Mouse (Mus musculus) limb, embryonic 14.5 days (tissue): ENCODE results near the gene Gm11042. TPM values are rescaled to one million over a fixed set of nuclear protein-coding genes. Genes with fewer than 3 reads are reported as not detected.

Experiments used
- ATAC-seq: fragments of 200-750 bp; cut with Nextera tagmentation; 2 replicates; pipeline ENCODE4 v1.8.0; 2017; ENCODE audit warnings: low read depth, moderate number of reproducible peaks, moderate TSS enrichment; ENCODE audit not compliant: low FRiP score
- DNase-seq: peaks from one replicate; pipeline ENCODE4 v3.0.0-alpha.2; 2015; ENCODE audit warnings: low spot score
- H3K27ac ChIP-seq: fragments of 300-500 bp; sonication (generic); replicated peaks from 2 replicates; pipeline ENCODE4 v1.5.1; 2014; ENCODE audit warnings: low read depth, mild to moderate bottlenecking, low read length, moderate library complexity, mixed read lengths
- H3K27me3 ChIP-seq: fragments of 300-500 bp; sonication (generic); 2 replicates; pipeline ENCODE4 v1.6.1; 2014; ENCODE audit warnings: low read length, mixed read lengths; ENCODE audit not compliant: control insufficient read depth, insufficient read depth
- H3K36me3 ChIP-seq: fragments of 300-500 bp; sonication (generic); 2 replicates; pipeline ENCODE4 v1.6.1; 2014; ENCODE audit warnings: mild to moderate bottlenecking, low read length, moderate library complexity, mixed read lengths; ENCODE audit not compliant: control insufficient read depth, insufficient read depth
- H3K4me1 ChIP-seq: fragments of 300-500 bp; sonication (generic); 2 replicates; pipeline ENCODE4 v1.6.1; 2014; ENCODE audit warnings: antibody characterized with exemption, low read length, mixed read lengths; ENCODE audit not compliant: control insufficient read depth, insufficient read depth
- H3K4me2 ChIP-seq: fragments of 300-500 bp; sonication (generic); replicated peaks from 2 replicates; pipeline ENCODE4 v1.6.1; 2014; ENCODE audit warnings: low read depth, mild to moderate bottlenecking, low read length, moderate library complexity; ENCODE audit not compliant: severe bottlenecking
- H3K4me3 ChIP-seq: fragments of 300-500 bp; sonication (generic); replicated peaks from 2 replicates; pipeline ENCODE4 v1.5.1; 2014; ENCODE audit warnings: low read length
- H3K9ac ChIP-seq: fragments of 300-500 bp; sonication (generic); 2 replicates; pipeline ENCODE4 v1.6.1; 2014; ENCODE audit warnings: mild to moderate bottlenecking, low read depth, low read length, moderate library complexity; ENCODE audit not compliant: severe bottlenecking
- H3K9me3 ChIP-seq: fragments of 300-500 bp; sonication (generic); 2 replicates; pipeline ENCODE4 v1.6.1; 2016; ENCODE audit warnings: low read length; ENCODE audit not compliant: control insufficient read depth
- POLR2A ChIP-seq: fragments of 200-500 bp; IDR thresholded peaks from 2 replicates; pipeline ENCODE4 v1.8.0; 2012; ENCODE audit warnings: inconsistent platforms, mild to moderate bottlenecking, moderate library complexity, borderline replicate concordance; ENCODE audit not compliant: insufficient read depth, insufficient read length; ENCODE audit errors: extremely low read depth
- WGBS: fragments of 180-500 bp; shearing (Covaris S2); extraction: QIAGEN DNeasy Blood & Tissue Kit; methylation state at CpG from one replicate; pipeline ENCODE4 v1.1.7; 2014; 5-methylcytosine and 5-hydroxymethylcytosine counted together
- polyA plus RNA-seq, 2 experiments: library from polyadenylated mRNA; depleted of rRNA in 1 of 2; stranded (reverse) in 1 of 2; unstranded in 1 of 2; fragments of >200 nt; fragmentation: Nextera tagmentation in 1 of 2; extraction: Ambion mirVana in 1 of 2; gene quantifications; 2 replicates each; pipeline versions ENCODE4 v1.2.1 to v1.2.3; 2012 to 2014

Gm11042 gene
- polyA plus RNA-seq, 2 experiments, result not detected

DNA sequence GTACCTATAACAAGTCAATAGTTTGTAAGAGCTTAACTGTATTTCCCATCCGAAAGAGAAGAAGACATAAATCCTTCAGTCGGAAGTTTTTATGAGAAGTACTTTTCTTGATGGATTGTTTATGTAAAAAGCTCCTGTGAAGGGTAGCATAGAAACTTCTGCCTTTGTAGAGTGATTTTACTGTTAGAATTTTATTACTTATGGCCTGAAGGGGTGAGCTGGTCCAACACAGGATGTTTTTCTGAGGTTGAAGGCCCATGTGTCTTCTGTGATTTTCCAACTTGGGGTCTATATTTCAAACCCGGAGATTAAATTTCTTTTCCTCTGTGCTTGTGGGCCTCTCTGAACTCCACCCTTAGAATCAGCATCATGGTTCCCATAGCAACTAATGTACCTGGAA is 26.5 kb upstream of the Gm11042 start:
- DNase-seq (no peak), ATAC-seq (no peak)
- H3K36me3 ChIP-seq, result no peaks in the 10 kb centered on the region
- no peak overlapping the region for H3K9ac ChIP-seq
- no peak overlapping the region for H3K4me2 ChIP-seq
- no peak for TF ChIP-seq POLR2A
- H3K27me3 ChIP-seq, result no peaks in the 10 kb centered on the region
- no peak overlapping the region for H3K27ac ChIP-seq
- WGBS, result 30% methylated on average over 3 of the region's 3 CpGs
- no peak overlapping the region for H3K4me3 ChIP-seq
- H3K9me3 ChIP-seq, result no peaks in the 10 kb centered on the region
- H3K4me1 ChIP-seq, result no peaks in the 10 kb centered on the region

DNA sequence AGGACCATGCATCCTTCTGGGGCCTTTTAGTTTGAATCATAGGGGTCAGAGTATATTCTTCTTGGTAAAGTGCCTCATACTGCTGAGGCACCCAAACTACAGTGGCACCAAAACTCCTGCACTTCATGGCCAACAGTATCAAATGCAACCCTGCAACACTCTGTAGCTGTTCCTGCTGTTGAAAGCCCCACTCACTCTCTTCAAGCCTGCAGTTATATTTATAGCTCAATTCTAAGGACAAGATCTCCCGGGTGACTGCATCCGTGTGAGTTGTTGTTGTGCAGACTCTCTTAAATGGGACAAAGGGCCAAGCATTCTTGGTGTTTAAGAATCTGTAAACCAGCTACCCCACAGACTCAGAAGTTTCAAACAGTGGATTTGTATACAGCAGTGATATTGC is 23.9 kb upstream of the Gm11042 start:
- H3K36me3 ChIP-seq, result no peaks in the 10 kb centered on the region
- DNase-seq (no peak), ATAC-seq (no peak)
- H3K27ac ChIP-seq, result no peak overlapping the region
- TF ChIP-seq POLR2A, result no peak
- H3K9ac ChIP-seq, result no peak overlapping the region
- H3K4me1 ChIP-seq, result no peaks in the 10 kb centered on the region
- no peak overlapping the region for H3K4me2 ChIP-seq
- H3K27me3 ChIP-seq, result no peaks in the 10 kb centered on the region
- WGBS, result 62% methylated on average over 2 of the region's 2 CpGs
- H3K4me3 ChIP-seq, result no peak overlapping the region
- H3K9me3 ChIP-seq, result no peaks in the 10 kb centered on the region

DNA sequence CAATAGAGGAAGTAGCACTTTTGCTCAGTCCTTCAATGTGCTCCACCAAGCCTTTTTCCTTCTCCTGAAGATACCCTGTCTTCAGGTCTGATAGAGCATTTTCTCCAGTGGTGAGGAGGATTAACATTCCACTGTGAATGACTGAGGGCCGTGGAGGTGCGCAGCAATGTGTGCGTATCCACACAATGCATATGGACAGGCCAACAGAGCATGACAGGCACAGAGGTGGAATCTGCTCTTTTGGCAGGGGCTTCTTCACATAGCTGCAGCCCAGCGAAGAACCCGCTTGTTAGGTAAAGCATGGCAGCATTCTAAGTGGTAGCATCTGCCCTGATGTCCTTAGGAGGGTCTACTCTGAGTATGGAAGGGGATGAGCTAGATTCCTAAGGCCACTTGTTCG is 17.5 kb upstream of the Gm11042 start:
- Histone ChIP-seq H3K36me3 (no peaks in the 10 kb centered on the region), H3K9me3 (no peaks in the 10 kb centered on the region), H3K4me1 (no peaks in the 10 kb centered on the region), H3K27ac (no peak overlapping the region), H3K4me2 (no peak overlapping the region), H3K4me3 (no peak overlapping the region), H3K9ac (no peak overlapping the region), H3K27me3 (no peaks in the 10 kb centered on the region)
- DNase-seq (no peak), ATAC-seq (no peak)
- 89% methylated on average over 6 of the region's 6 CpGs for WGBS
- no peak for TF ChIP-seq POLR2A

DNA sequence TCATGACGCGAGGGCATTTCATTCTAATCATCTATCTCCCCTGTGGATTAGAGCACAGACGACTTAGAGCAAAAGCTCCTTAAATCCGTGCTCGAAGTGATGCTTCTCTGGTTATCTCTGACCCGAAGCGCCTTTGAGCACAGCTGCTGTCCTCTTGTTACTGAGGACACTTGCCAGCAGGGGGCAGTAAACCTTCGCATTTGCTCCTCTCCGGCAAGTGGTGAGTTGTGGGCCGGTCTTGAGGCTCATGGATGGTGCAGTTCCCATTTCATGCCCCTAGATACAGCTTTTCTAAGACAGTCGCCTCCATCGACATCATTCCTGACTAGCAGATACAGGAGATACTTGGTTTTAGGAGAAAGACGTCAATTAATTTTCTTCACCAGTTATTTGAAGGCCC is 16.8 kb upstream of the Gm11042 start:
- no peaks in the 10 kb centered on the region for H3K4me1 ChIP-seq
- no peak overlapping the region for H3K27ac ChIP-seq
- no peak for ATAC-seq
- WGBS, result 27% methylated on average over 13 of the region's 13 CpGs
- H3K36me3 ChIP-seq, result no peaks in the 10 kb centered on the region
- peak; percentile 66 for DNase-seq
- TF ChIP-seq POLR2A, result no peak
- no peak overlapping the region for H3K9ac ChIP-seq
- H3K4me2 ChIP-seq, result no peak overlapping the region
- no peak overlapping the region for H3K4me3 ChIP-seq
- no peaks in the 10 kb centered on the region for H3K27me3 ChIP-seq
- no peaks in the 10 kb centered on the region for H3K9me3 ChIP-seq

DNA sequence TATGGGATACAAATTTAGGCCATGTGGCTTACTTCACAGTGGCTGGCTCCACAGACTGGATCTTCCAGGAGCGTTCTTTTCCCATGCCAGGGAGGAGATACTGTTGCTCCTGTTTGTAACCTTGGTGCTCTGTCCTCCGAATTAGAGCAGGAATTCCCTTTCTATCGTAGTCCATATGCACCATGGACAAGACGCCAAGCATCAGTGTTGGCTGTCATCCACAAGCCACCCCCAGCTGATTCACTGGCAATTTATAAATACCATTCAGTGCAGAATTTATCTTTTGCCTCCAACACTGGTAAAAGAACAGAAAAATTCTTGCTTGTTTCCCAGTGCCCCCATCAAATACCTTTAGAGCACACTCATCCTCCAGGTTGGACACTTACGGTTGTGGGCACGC is 13.6 kb upstream of the Gm11042 start:
- DNase-seq (no peak), ATAC-seq (no peak)
- WGBS, result 85% methylated on average over 6 of the region's 6 CpGs

DNA sequence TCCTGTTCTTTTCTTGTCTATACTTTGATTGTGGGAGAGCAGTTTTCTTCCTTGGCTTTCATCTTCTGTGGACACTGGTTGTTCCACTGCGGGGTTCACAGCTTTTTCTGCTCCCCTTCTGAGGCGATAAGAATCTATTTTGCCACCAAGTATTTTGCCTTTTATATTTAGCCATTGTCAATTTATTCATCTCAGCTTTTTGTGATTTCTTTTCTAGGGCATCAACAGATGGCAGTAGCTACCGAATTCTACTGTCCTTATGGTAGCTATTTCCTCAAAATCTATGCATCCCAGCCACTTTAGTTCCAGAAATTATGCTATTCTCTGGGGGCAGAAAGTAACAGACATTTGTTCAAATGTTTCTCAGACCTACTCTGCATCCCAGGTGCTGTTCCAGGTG is 10.4 kb upstream of the Gm11042 start:
- H3K9me3 ChIP-seq, result no peaks in the 10 kb centered on the region
- H3K36me3 ChIP-seq, result no peaks in the 10 kb centered on the region
- DNase-seq (no peak), ATAC-seq (no peak)
- no peak overlapping the region for H3K27ac ChIP-seq
- no peak overlapping the region for H3K4me2 ChIP-seq
- H3K9ac ChIP-seq, result no peak overlapping the region
- H3K4me3 ChIP-seq, result no peak overlapping the region
- no peak for TF ChIP-seq POLR2A
- H3K27me3 ChIP-seq, result no peaks in the 10 kb centered on the region
- WGBS, result 85% methylated on average over 3 of the region's 3 CpGs
- no peaks in the 10 kb centered on the region for H3K4me1 ChIP-seq

More for the DNA sequence above, 13.6 kb upstream of the Gm11042 start:
- H3K4me3 ChIP-seq, result no peak overlapping the region
- H3K27ac ChIP-seq, result no peak overlapping the region
- no peak overlapping the region for H3K4me2 ChIP-seq
- no peaks in the 10 kb centered on the region for H3K9me3 ChIP-seq
- no peak overlapping the region for H3K9ac ChIP-seq
- no peaks in the 10 kb centered on the region for H3K4me1 ChIP-seq
- TF ChIP-seq POLR2A, result no peak
- no peaks in the 10 kb centered on the region for H3K27me3 ChIP-seq
- H3K36me3 ChIP-seq, result no peaks in the 10 kb centered on the region
